Mouse (Mus musculus): ENCODE measurements around the gene Zdhhc14.

DNA sequence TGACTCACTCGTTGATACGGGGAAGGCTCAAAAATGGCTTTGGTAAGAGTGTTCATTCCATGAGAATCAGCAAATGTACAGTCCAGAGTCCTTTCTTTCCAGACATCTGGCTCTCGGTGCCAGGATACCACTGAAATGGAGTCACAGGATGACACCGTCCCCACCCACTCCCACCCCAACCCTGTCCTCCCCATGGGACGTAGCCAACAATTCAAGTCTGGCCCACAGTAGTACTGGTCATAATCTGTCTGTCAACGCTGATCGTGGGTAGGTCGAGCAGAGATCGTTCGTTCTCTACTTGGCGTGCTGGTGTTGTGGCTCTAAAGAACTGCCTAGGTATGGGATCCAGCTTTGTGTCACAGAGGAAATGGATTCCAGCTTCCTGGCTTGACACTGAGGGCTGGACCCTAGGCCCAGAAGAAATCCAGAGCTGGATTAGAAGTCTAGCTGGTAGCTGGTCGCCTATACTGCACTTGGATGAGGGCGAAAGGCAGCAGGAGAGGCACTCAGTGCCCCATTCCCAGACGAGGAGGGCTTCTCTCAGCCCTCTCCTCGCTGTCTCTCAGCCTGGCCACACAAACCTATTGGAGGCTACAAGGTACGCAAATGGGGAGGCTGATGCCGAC, 307.2 kb downstream of the Zdhhc14 start:
- TF ChIP-seq CTCF (IDR thresholded peaks at IDR 0.05; ENCODE audit: low read depth, low read length), result no peak
- TF ChIP-seq POLR2AphosphoS5 (IDR thresholded peaks at IDR 0.05; ENCODE audit: insufficient replicate concordance, low read depth, low read length), result no peak
- TF ChIP-seq TAL1 (conservative IDR thresholded peaks at IDR 0.05; ENCODE audit: low read depth, low read length), result no peak
- no peak for TF ChIP-seq GATA1 (IDR thresholded peaks at IDR 0.05; ENCODE audit: borderline replicate concordance, low read length)
- no peak for TF ChIP-seq GATA2 (IDR thresholded peaks at IDR 0.05; ENCODE audit: borderline replicate concordance, low read depth, low read length)

Measured in G1E (cell line).